Mouse (Mus musculus): Measurements from ENCODE around the gene Foxo6.

DNA sequence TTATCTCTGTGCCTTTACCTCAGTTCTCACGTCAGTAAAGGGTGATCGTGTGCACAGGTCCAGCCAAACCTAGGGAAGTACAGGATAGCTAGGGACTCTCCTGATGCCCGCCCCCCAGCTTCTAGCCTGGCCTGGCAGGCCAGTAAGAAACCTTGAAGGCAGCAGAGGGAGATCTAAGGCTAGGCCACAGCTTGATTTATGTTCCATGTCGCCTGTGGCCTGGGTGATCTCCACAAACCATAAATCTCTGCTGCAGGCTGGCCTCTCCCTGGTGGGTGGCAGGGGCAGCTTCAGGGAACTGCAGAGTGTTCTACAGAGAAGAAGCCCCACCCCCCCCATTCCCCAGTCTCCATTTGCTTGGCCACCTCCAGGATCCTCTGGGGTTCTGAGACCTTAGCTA is 55.2 kb downstream of the Foxo6 start:
- TF ChIP-seq CTCF (IDR thresholded peaks at IDR 0.05; ENCODE audit: extremely low read depth, insufficient read depth, insufficient read length, insufficient replicate concordance), result no peak
- no peak for TF ChIP-seq POLR2A (IDR thresholded peaks at IDR 0.05; ENCODE audit: low read depth, low read length)

Data from spleen, adult 2 months (tissue).